Mouse (Mus musculus) cerebellum, adult 2 months (tissue): Measurements from ENCODE around the gene Elob. TPM values are rescaled to one million over a fixed set of nuclear protein-coding genes. Genes with fewer than 3 reads are reported as not detected.

Experiments
- DNase-seq, 2 experiments: peaks; one replicate each; pipeline ENCODE4 v3.0.0; 2021
- H3K27ac ChIP-seq: fragments of 200-500 bp; 2 replicates; pipeline ENCODE4 v1.5.1; 2012; ENCODE audit warnings: low read length, control low read depth, inconsistent platforms; ENCODE audit not compliant: insufficient read depth
- H3K27me3 ChIP-seq: fragments of 200-500 bp; 2 replicates; pipeline ENCODE4 v1.6.1; 2012; ENCODE audit warnings: inconsistent platforms, mild to moderate bottlenecking, low read length, moderate library complexity; ENCODE audit not compliant: control insufficient read depth, insufficient read depth
- H3K4me1 ChIP-seq: fragments of 200-500 bp; 2 replicates; pipeline ENCODE4 v1.6.1; 2011; ENCODE audit warnings: low read length; ENCODE audit not compliant: control insufficient read depth, insufficient read depth
- H3K4me3 ChIP-seq: fragments of 200-500 bp; replicated peaks from 2 replicates; pipeline ENCODE3; 2011; ENCODE audit warnings: mild to moderate bottlenecking, low read depth, low read length, control low read depth; ENCODE audit not compliant: insufficient read depth
- CTCF ChIP-seq: fragments of 200-500 bp; IDR thresholded peaks from 2 replicates; pipeline ENCODE4 v1.5.1; 2011; ENCODE audit warnings: low read depth, mild to moderate bottlenecking, control low read depth, low read length, moderate library complexity, borderline replicate concordance; ENCODE audit not compliant: insufficient read depth
- WGBS: fragments of 180-500 bp; shearing (Covaris S2); methylation state at CpG from one replicate; pipeline ENCODE4 v1.1.7; 2018; 5-methylcytosine and 5-hydroxymethylcytosine counted together
- polyA plus RNA-seq: library from polyadenylated mRNA; depleted of rRNA; stranded (reverse); fragments of >200 nt; gene quantifications from 2 replicates; pipeline ENCODE4 v1.2.3, GENCODE M21; 2012; rRNA removed

The Elob gene
- polyA plus RNA-seq, 1 experiment = 628 TPM

DNA sequence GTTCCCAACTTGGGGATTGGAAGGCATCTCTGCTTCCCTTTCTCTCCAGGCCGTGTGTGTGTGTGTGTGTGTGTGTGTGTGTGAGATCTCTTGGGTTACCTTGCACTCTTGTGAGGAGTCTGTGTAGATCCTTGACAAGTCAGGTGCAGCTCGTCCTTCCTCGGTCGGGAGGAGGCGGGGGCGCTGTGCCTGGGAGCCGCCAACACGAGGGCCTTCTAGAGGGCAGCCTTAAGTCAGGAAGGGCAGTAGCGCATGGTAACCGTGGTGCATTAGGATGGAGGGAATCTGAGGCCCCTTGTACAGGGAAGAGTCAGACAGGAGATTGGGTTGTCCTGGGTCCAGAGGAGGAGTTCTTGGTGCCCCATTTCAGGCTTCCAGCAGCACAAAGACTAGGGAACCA lies 52.7 kb downstream of the Elob start:
- 78% methylated on average over 10 of the region's 10 CpGs for WGBS
- no peak for TF ChIP-seq CTCF
- no peak for DNase-seq
- Histone ChIP-seq H3K4me1 (no peaks in the 10 kb centered on the region), H3K27me3 (no peaks in the 10 kb centered on the region), H3K4me3 (no peak overlapping the region), H3K27ac (no peak overlapping the region)

Other genes with a start within 250 kb of the Elob start
- 25.6 and 27.2 TPM in 2 replicates for gene Zfp13, start 229.6 kb downstream of the Elob start, polyA plus RNA-seq
- 0.13 and 0.16 TPM in 2 replicates for gene Zscan10, start 228.3 kb downstream of the Elob start, polyA plus RNA-seq
- gene Mmp25, start 183.9 kb downstream of the Elob start, polyA plus RNA-seq = 0.23 and 0.25 TPM in 2 replicates
- not detected in 2 replicates for gene Bicdl2, start 168.6 kb downstream of the Elob start, polyA plus RNA-seq
- 173 and 179 TPM in 2 replicates for gene Hcfc1r1, start 155.5 kb downstream of the Elob start, polyA plus RNA-seq
- gene Thoc6, start 155.3 kb downstream of the Elob start, polyA plus RNA-seq = 16.1 and 17.1 TPM in 2 replicates
- gene Tnfrsf12a, start 151.7 kb downstream of the Elob start, polyA plus RNA-seq = 29.1 and 31.3 TPM in 2 replicates
- gene Cldn6, start 149.9 kb downstream of the Elob start, polyA plus RNA-seq = 0.11 and 0.13 TPM in 2 replicates
- gene Cldn9, start 145.1 kb downstream of the Elob start, polyA plus RNA-seq = 0.52 and 0.79 TPM in 2 replicates
- 0.64 and 1.1 TPM in 2 replicates for gene 1520401A03Rik, start 106.4 kb downstream of the Elob start, polyA plus RNA-seq
- gene Pkmyt1, start 102.8 kb downstream of the Elob start, polyA plus RNA-seq = 10.3 and 10.6 TPM in 2 replicates
- 92.0 and 104 TPM in 2 replicates for gene Paqr4, start 88.3 kb downstream of the Elob start, polyA plus RNA-seq
- 0.57 and 0.84 TPM in 2 replicates for gene Kremen2, start 83.3 kb downstream of the Elob start, polyA plus RNA-seq
- gene Flywch1, start 57.5 kb downstream of the Elob start, polyA plus RNA-seq = 341 and 366 TPM in 2 replicates
- 50.5 and 54.8 TPM in 2 replicates for gene Flywch2, start 43.1 kb downstream of the Elob start, polyA plus RNA-seq
- gene Srrm2, start 38.6 kb downstream of the Elob start, polyA plus RNA-seq = 711 and 720 TPM in 2 replicates
- gene Prss33, start 6.9 kb upstream of the Elob start, polyA plus RNA-seq = 0.25 TPM in 1 of 2 replicates, not detected in the other
- not detected in 2 replicates for gene Prss32, start 14.7 kb upstream of the Elob start, polyA plus RNA-seq
- gene Prss41, start 15.0 kb upstream of the Elob start, polyA plus RNA-seq = 1.6 and 2.3 TPM in 2 replicates
- gene Prss21, start 38.9 kb upstream of the Elob start, polyA plus RNA-seq = not detected in 2 replicates
- not detected in 2 replicates for gene Dcpp1, start 51.7 kb upstream of the Elob start, polyA plus RNA-seq
- not detected in 2 replicates for gene Dcpp2, start 51.7 kb upstream of the Elob start, polyA plus RNA-seq
- not detected in 2 replicates for gene Dcpp3, start 88.3 kb upstream of the Elob start, polyA plus RNA-seq
- gene Sbp, start 112.5 kb upstream of the Elob start, polyA plus RNA-seq = not detected in 2 replicates
- not detected in 2 replicates for gene Sbpl, start 126.1 kb upstream of the Elob start, polyA plus RNA-seq
- gene Prss30, start 151.4 kb upstream of the Elob start, polyA plus RNA-seq = 0.11 and 0.16 TPM in 2 replicates
- not detected in 2 replicates for gene Prss22, start 169.0 kb upstream of the Elob start, polyA plus RNA-seq
- 0.19 TPM in 1 of 2 replicates, not detected in the other for gene Prss27, start 209.0 kb upstream of the Elob start, polyA plus RNA-seq
- gene Kctd5, start 244.3 kb upstream of the Elob start, polyA plus RNA-seq = 32.8 and 35.6 TPM in 2 replicates